Mouse (Mus musculus): ENCODE data around the gene Pxn. TPM values are rescaled to one million over a fixed set of nuclear protein-coding genes. Genes with fewer than 3 reads are reported as not detected.
"Not testable (repeated sequence)": the region's sequence is repeated elsewhere in the genome, so short reads cannot be mapped to it uniquely, and the experiment has no call there.

Gene Pxn
- polyA plus RNA-seq, 1 experiment from 2014 or later: 56.1 TPM

GRCm38 (mm10) chr5:115488841-115489698 is 17.4 kb upstream of the Pxn start:
- WGBS: under 1% methylated on average over 39 of the region's 39 CpGs
- Histone ChIP-seq H3K36me3 (no peaks in the 10 kb centered on the region), H3K27me3 (no peaks in the 10 kb centered on the region), H3K4me3 (replicated peaks) (peak overlapping the region; percentile 32), H3K9ac (peak overlapping the region; percentile 75), H3K4me1 (peaks cover 47% of the 10 kb centered on the region), H3K27ac (peak overlapping the region; percentile 100), H3K9me3 (replicated peaks) (no peaks in the 10 kb centered on the region), H3K4me2 (peak overlapping the region; percentile 57)
- peak; percentile 71 for ATAC-seq (replicated peaks; ENCODE audit: low FRiP score)

- H3K4me1 ChIP-seq: peaks cover 43% of the 10 kb centered on the region
- no peaks in the 10 kb centered on the region for H3K9me3 ChIP-seq (replicated peaks)
- peak overlapping the region; percentile 100 for H3K27ac ChIP-seq
- under 1% methylated on average over 50 of the region's 50 CpGs for WGBS
- H3K36me3 ChIP-seq: no peaks in the 10 kb centered on the region
- H3K9ac ChIP-seq: peak overlapping the region; percentile 75
- H3K4me3 ChIP-seq (replicated peaks): peak overlapping the region; percentile 32
- H3K4me2 ChIP-seq: peak overlapping the region; percentile 73
- H3K27me3 ChIP-seq: no peaks in the 10 kb centered on the region
- ATAC-seq (replicated peaks; ENCODE audit: low FRiP score): peak; percentile 85
Observed at GRCm38 (mm10) chr5:115489699-115490637, 16.5 kb upstream of the Pxn start.

GRCm38 (mm10) chr5:115490638-115491000 is 15.9 kb upstream of the Pxn start:
- Histone ChIP-seq H3K4me1 (peaks cover 40% of the 10 kb centered on the region), H3K9me3 (replicated peaks) (no peaks in the 10 kb centered on the region), H3K27me3 (no peaks in the 10 kb centered on the region), H3K36me3 (no peaks in the 10 kb centered on the region), H3K9ac (no peak overlapping the region), H3K27ac (peak overlapping the region; percentile 100), H3K4me2 (peak overlapping the region; percentile 73), H3K4me3 (replicated peaks) (0 out of 2 replicates have a peak overlapping the region, but pooled peaks have one; percentile 3)
- no peak for ATAC-seq (replicated peaks; ENCODE audit: low FRiP score)
- WGBS: 13% methylated on average over 8 of the region's 8 CpGs

- H3K27ac ChIP-seq: no peak overlapping the region
- H3K27me3 ChIP-seq: no peaks in the 10 kb centered on the region
- peak overlapping the region; percentile 73 for H3K4me2 ChIP-seq
- no peak for ATAC-seq (replicated peaks; ENCODE audit: low FRiP score)
- H3K9me3 ChIP-seq (replicated peaks): no peaks in the 10 kb centered on the region
- peaks cover 35% of the 10 kb centered on the region for H3K4me1 ChIP-seq
- H3K36me3 ChIP-seq: no peaks in the 10 kb centered on the region
- WGBS: 33% methylated on average over 5 of the region's 5 CpGs
- H3K4me3 ChIP-seq (replicated peaks): no peak overlapping the region
- H3K9ac ChIP-seq: no peak overlapping the region
Observed at GRCm38 (mm10) chr5:115491076-115491475, 15.4 kb upstream of the Pxn start.

GRCm38 (mm10) chr5:115491771-115492322 is 14.6 kb upstream of the Pxn start:
- H3K9ac ChIP-seq: peak overlapping the region; percentile 33; the same call in 1 of the 2 replicates
- 3% methylated on average over 28 of the region's 28 CpGs for WGBS
- peak; percentile 9; the same call in 1 of the 2 replicates for ATAC-seq (replicated peaks; ENCODE audit: low FRiP score)

GRCm38 (mm10) chr5:115492711-115493335 is 13.7 kb upstream of the Pxn start:
- ATAC-seq (replicated peaks; ENCODE audit: low FRiP score): no peak

More at GRCm38 (mm10) chr5:115491771-115492322, 14.6 kb upstream of the Pxn start:
- Histone ChIP-seq H3K27me3 (no peaks in the 10 kb centered on the region), H3K27ac (peak overlapping the region; percentile 55), H3K4me3 (replicated peaks) (peak overlapping the region; percentile 29), H3K9me3 (replicated peaks) (no peaks in the 10 kb centered on the region), H3K4me1 (peaks cover 34% of the 10 kb centered on the region), H3K36me3 (no peaks in the 10 kb centered on the region), H3K4me2 (peak overlapping the region; percentile 73)

GRCm38 (mm10) chr5:115493441-115493840 is 13.0 kb upstream of the Pxn start:
- 50% methylated on average over 5 of the region's 5 CpGs for WGBS
- Histone ChIP-seq H3K9me3 (replicated peaks) (no peaks in the 10 kb centered on the region), H3K27ac (peak overlapping the region; percentile 32; the same call in 1 of the 2 replicates), H3K9ac (no peak overlapping the region), H3K4me3 (replicated peaks) (no peak overlapping the region), H3K36me3 (no peaks in the 10 kb centered on the region), H3K27me3 (no peaks in the 10 kb centered on the region), H3K4me1 (peaks cover 33% of the 10 kb centered on the region), H3K4me2 (no peak overlapping the region)
- ATAC-seq (replicated peaks; ENCODE audit: low FRiP score): no peak

More at GRCm38 (mm10) chr5:115492711-115493335, 13.7 kb upstream of the Pxn start:
- Histone ChIP-seq H3K4me2 (no peak overlapping the region), H3K27ac (no peak overlapping the region), H3K4me1 (peaks cover 34% of the 10 kb centered on the region), H3K27me3 (no peaks in the 10 kb centered on the region), H3K36me3 (no peaks in the 10 kb centered on the region), H3K9me3 (replicated peaks) (no peaks in the 10 kb centered on the region), H3K4me3 (replicated peaks) (no peak overlapping the region), H3K9ac (no peak overlapping the region)
- whole genome bisulfite sequencing: 59% methylated on average over 6 of the region's 6 CpGs

GRCm38 (mm10) chr5:115495618-115496017 is 10.9 kb upstream of the Pxn start:
- not testable (repeated sequence) for H3K4me3 ChIP-seq (replicated peaks); H3K27ac ChIP-seq; H3K9me3 ChIP-seq (replicated peaks); ATAC-seq (replicated peaks; ENCODE audit: low FRiP score); H3K4me2 ChIP-seq; H3K9ac ChIP-seq; H3K36me3 ChIP-seq; H3K27me3 ChIP-seq
- peaks cover 34% of the 10 kb centered on the region for H3K4me1 ChIP-seq
- WGBS: 91% methylated on average over 3 of the region's 3 CpGs

GRCm38 (mm10) chr5:115497033-115497432 is 9.4 kb upstream of the Pxn start:
- Histone ChIP-seq H3K27me3 (no peaks in the 10 kb centered on the region), H3K4me3 (replicated peaks) (no peak overlapping the region), H3K9ac (no peak overlapping the region), H3K36me3 (no peaks in the 10 kb centered on the region), H3K9me3 (replicated peaks) (no peaks in the 10 kb centered on the region), H3K27ac (no peak overlapping the region), H3K4me2 (no peak overlapping the region), H3K4me1 (peaks cover 22% of the 10 kb centered on the region)
- ATAC-seq (replicated peaks; ENCODE audit: low FRiP score): no peak
- 69% methylated on average over 7 of the region's 7 CpGs for WGBS

GRCm38 (mm10) chr5:115498307-115499240 is 7.9 kb upstream of the Pxn start:
- no peak overlapping the region for H3K27ac ChIP-seq
- no peak for ATAC-seq (replicated peaks; ENCODE audit: low FRiP score)
- peaks cover 15% of the 10 kb centered on the region for H3K4me1 ChIP-seq
- no peak overlapping the region for H3K9ac ChIP-seq
- H3K9me3 ChIP-seq (replicated peaks): no peaks in the 10 kb centered on the region
- no peaks in the 10 kb centered on the region for H3K27me3 ChIP-seq
- WGBS: 41% methylated on average over 9 of the region's 9 CpGs
- H3K36me3 ChIP-seq: no peaks in the 10 kb centered on the region
- H3K4me2 ChIP-seq: no peak overlapping the region
- no peak overlapping the region for H3K4me3 ChIP-seq (replicated peaks)
